Mouse (Mus musculus) megakaryocyte, embryonic 14.5 days (primary cell): ENCODE measurements around the gene Kif4. TPM values are rescaled to one million over a fixed set of nuclear protein-coding genes. Genes with fewer than 3 reads are reported as not detected.
A peak's percentile ranks its signal among the peaks of the same experiment; 100 is the strongest.

ENCODE experiments used
- H3K27me3 ChIP-seq: replicated peaks from 2 replicates; pipeline ENCODE3; 2012; ENCODE audit warnings: inconsistent platforms
- H3K36me3 ChIP-seq: replicated peaks from 2 replicates; pipeline ENCODE3; 2012; ENCODE audit warnings: low read length, inconsistent platforms, mixed read lengths
- H3K4me1 ChIP-seq: 2 replicates; pipeline ENCODE4 v1.6.1; 2012; ENCODE audit warnings: inconsistent platforms
- H3K4me3 ChIP-seq: replicated peaks from 2 replicates; pipeline ENCODE3; 2012; ENCODE audit warnings: moderate library complexity, mild to moderate bottlenecking, inconsistent platforms
- H3K9me3 ChIP-seq: 2 replicates; pipeline ENCODE4 v1.6.1; 2012; ENCODE audit warnings: inconsistent platforms
- FLI1 ChIP-seq: IDR thresholded peaks from 2 replicates; pipeline ENCODE4 v1.6.1; 2012; ENCODE audit warnings: low read length, inconsistent platforms, mixed read lengths
- GATA1 ChIP-seq: IDR thresholded peaks from 3 replicates; pipeline ENCODE4 v1.6.1; 2012; ENCODE audit warnings: mixed read lengths, low read length, inconsistent platforms, borderline replicate concordance
- polyA plus RNA-seq: library from polyadenylated mRNA; stranded (reverse); fragments of >175 nt; gene quantifications from 2 replicates; pipeline ENCODE4 v1.2.3, GENCODE M21; 2012; ENCODE audit warnings: low replicate concordance; ENCODE audit not compliant: insufficient read depth

Gene Kif4
- 1.2 TPM in 1 of 2 replicates, not detected in the other for polyA plus RNA-seq

DNA sequence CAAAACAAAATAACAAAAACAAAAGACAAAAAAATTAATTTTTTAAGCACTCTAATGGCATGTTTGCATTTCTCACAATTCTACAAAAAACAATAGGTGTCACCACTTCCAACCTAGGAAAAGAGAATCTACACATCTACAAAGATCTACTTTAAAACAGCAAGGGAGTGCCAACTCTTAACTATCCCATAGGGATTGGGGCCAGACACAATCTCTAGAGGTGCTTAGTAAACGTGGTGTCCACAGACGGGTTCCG is at the start of gene Kif4:
Gene Kif4 (plus strand): TSS at position 192 of the 256 bp plus-strand sequence.
- Histone ChIP-seq H3K36me3 (peaks cover 31% of the 10 kb centered on the region), H3K4me3 (peak within 1 kb of the TSS; percentile 95), H3K4me1 (peaks cover 34% of the 10 kb centered on the region; the same call in 1 of the 2 replicates), H3K27me3 (peaks cover 10% of the 10 kb centered on the region), H3K9me3 (no peaks in the 10 kb centered on the region)
- TF ChIP-seq GATA1 = no peak
- no peak for TF ChIP-seq FLI1

GRCm38 (mm10) chrX:100594791-100595190 is 30.7 kb upstream of the Kif4 start, which contains the start of gene P2ry4:
Gene P2ry4, minus strand, starts transcription at chrX:100594869.
- H3K4me1 ChIP-seq = peaks cover 5% of the 10 kb centered on the region
- no peak within 1 kb of the TSS for H3K4me3 ChIP-seq
- H3K27me3 ChIP-seq = peaks cover 34% of the 10 kb centered on the region
- no peak for TF ChIP-seq GATA1
- TF ChIP-seq FLI1 = no peak
- no peaks in the 10 kb centered on the region for H3K36me3 ChIP-seq
- H3K9me3 ChIP-seq = peaks cover 3% of the 10 kb centered on the region; the same call in 1 of the 2 replicates

GRCm38 (mm10) chrX:100597439-100597838 is 28.1 kb upstream of the Kif4 start:
- Histone ChIP-seq H3K4me1 (peaks cover 21% of the 10 kb centered on the region), H3K4me3 (no peak overlapping the region), H3K27me3 (peaks cover 33% of the 10 kb centered on the region), H3K9me3 (peaks cover 3% of the 10 kb centered on the region; the same call in 1 of the 2 replicates), H3K36me3 (no peaks in the 10 kb centered on the region)
- no peak for TF ChIP-seq GATA1
- no peak for TF ChIP-seq FLI1

DNA sequence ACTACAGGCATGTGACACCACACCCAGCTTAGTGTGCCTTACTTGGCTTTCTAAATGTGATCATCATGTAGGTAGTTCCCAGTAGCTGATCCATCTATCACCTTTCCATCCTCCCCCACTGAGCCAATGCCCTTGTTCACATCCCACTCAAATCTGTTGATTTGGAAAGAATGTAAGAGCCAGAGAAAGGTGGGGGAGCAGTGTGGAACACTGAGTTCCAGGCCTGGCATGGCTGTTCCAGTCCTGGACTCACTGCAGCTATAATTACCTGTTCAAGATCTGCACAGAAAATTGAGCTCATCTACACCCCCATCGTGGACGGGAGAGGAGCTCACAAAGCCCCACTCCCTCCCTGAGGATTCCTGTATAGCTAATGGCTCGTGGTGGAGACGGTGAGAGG is 25.8 kb upstream of the Kif4 start:
- H3K4me1 ChIP-seq = peaks cover 21% of the 10 kb centered on the region
- H3K36me3 ChIP-seq = no peaks in the 10 kb centered on the region
- peaks cover 11% of the 10 kb centered on the region for H3K27me3 ChIP-seq
- H3K4me3 ChIP-seq = no peak overlapping the region
- no peak for TF ChIP-seq GATA1
- no peak for TF ChIP-seq FLI1
- H3K9me3 ChIP-seq = no peaks in the 10 kb centered on the region

GRCm38 (mm10) chrX:100605314-100605713 is 20.2 kb upstream of the Kif4 start, which contains the start of gene Arr3:
Gene Arr3, plus strand, starts transcription at chrX:100605497.
- TF ChIP-seq GATA1 (no peak), FLI1 (no peak)
- Histone ChIP-seq H3K36me3 (no peaks in the 10 kb centered on the region), H3K27me3 (peaks cover 13% of the 10 kb centered on the region), H3K4me3 (no peak within 1 kb of the TSS), H3K4me1 (peaks cover 12% of the 10 kb centered on the region; the same call in 1 of the 2 replicates), H3K9me3 (no peaks in the 10 kb centered on the region)

GRCm38 (mm10) chrX:100618488-100618887 is 7.0 kb upstream of the Kif4 start:
- no peak for TF ChIP-seq GATA1
- no peak for TF ChIP-seq FLI1
- peaks cover 21% of the 10 kb centered on the region for H3K36me3 ChIP-seq

DNA sequence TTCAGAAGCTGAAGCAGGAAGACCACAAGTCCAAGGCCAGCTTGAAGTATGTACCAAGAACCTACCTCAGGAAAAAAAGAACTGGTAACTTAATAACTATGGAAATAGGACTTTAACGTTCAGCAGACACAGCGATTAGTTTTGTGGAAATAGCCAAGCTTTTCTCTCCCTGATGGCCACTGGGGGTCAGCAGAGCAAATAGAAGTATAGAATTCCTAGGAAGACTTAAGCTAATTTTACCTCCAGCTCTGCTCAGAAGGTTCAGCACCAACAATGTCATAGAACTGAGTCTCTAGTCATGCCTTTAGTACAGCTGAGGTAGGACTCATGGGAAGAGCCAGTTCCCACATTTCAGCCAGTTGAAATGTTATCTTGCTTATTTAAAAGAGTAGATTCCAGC is 4.2 kb upstream of the Kif4 start:
- no peaks in the 10 kb centered on the region for H3K9me3 ChIP-seq
- H3K27me3 ChIP-seq = peaks cover 22% of the 10 kb centered on the region
- no peak overlapping the region for H3K4me3 ChIP-seq
- H3K36me3 ChIP-seq = peaks cover 31% of the 10 kb centered on the region
- H3K4me1 ChIP-seq = peaks cover 21% of the 10 kb centered on the region; the same call in 1 of the 2 replicates
- TF ChIP-seq FLI1 = no peak
- no peak for TF ChIP-seq GATA1

More at GRCm38 (mm10) chrX:100618488-100618887, 7.0 kb upstream of the Kif4 start:
- Histone ChIP-seq H3K4me3 (no peak overlapping the region), H3K9me3 (no peaks in the 10 kb centered on the region), H3K4me1 (peaks cover 11% of the 10 kb centered on the region; the same call in 1 of the 2 replicates), H3K27me3 (peaks cover 21% of the 10 kb centered on the region)

GRCm38 (mm10) chrX:100624242-100624641 is 1.3 kb upstream of the Kif4 start:
- H3K4me1 ChIP-seq = peaks cover 34% of the 10 kb centered on the region; the same call in 1 of the 2 replicates
- H3K27me3 ChIP-seq = peaks cover 10% of the 10 kb centered on the region
- no peaks in the 10 kb centered on the region for H3K9me3 ChIP-seq
- peaks cover 31% of the 10 kb centered on the region for H3K36me3 ChIP-seq
- no peak overlapping the region for H3K4me3 ChIP-seq
- TF ChIP-seq GATA1 (no peak), FLI1 (no peak)

- TF ChIP-seq FLI1 = no peak
- TF ChIP-seq GATA1 = no peak
- Histone ChIP-seq H3K9me3 (no peaks in the 10 kb centered on the region), H3K4me3 (peak overlapping the region; percentile 95), H3K4me1 (peaks cover 34% of the 10 kb centered on the region; the same call in 1 of the 2 replicates), H3K27me3 (peaks cover 10% of the 10 kb centered on the region), H3K36me3 (peaks cover 31% of the 10 kb centered on the region)
These were observed 391 bp upstream of the Kif4 start for GRCm38 (mm10) chrX:100625146-100625545.

- no peaks in the 10 kb centered on the region for H3K9me3 ChIP-seq
- peaks cover 31% of the 10 kb centered on the region for H3K36me3 ChIP-seq
- TF ChIP-seq FLI1 = no peak
- TF ChIP-seq GATA1 = no peak
- H3K27me3 ChIP-seq = peaks cover 10% of the 10 kb centered on the region
- peaks cover 34% of the 10 kb centered on the region; the same call in 1 of the 2 replicates for H3K4me1 ChIP-seq
- H3K4me3 ChIP-seq = peak within 1 kb of the TSS; percentile 95
These were observed 561 bp downstream of the Kif4 start, which contains the start of gene Pdzd11 for GRCm38 (mm10) chrX:100625802-100626793. Gene Pdzd11, minus strand, starts transcription at chrX:100626568.
